Mouse (Mus musculus) forebrain, embryonic 11.5 days (tissue): Measurements from ENCODE around the gene Pde4d. TPM values are rescaled to one million over a fixed set of nuclear protein-coding genes. Genes with fewer than 3 reads are reported as not detected.

Experiments used
- ATAC-seq: fragments of 200-750 bp; cut with Nextera tagmentation; replicated peaks from 2 replicates; pipeline ENCODE4 v1.8.0; 2017; ENCODE audit warnings: moderate TSS enrichment; ENCODE audit not compliant: low FRiP score
- DNase-seq: peaks from one replicate; pipeline ENCODE4 v3.0.0-alpha.2; 2017; ENCODE audit warnings: low spot score
- H3K27ac ChIP-seq: fragments of 300-500 bp; sonication (generic); 2 replicates; pipeline ENCODE4 v1.5.1; 2014; ENCODE audit warnings: low read depth, low read length
- H3K27me3 ChIP-seq: fragments of 300-500 bp; sonication (generic); 2 replicates; pipeline ENCODE4 v1.6.1; 2014; ENCODE audit warnings: mild to moderate bottlenecking, low read length, mixed read lengths; ENCODE audit not compliant: control insufficient read depth, insufficient read depth
- H3K36me3 ChIP-seq: fragments of 300-500 bp; sonication (generic); 2 replicates; pipeline ENCODE4 v1.6.1; 2014; ENCODE audit warnings: mild to moderate bottlenecking, low read length, moderate library complexity, mixed read lengths; ENCODE audit not compliant: control insufficient read depth, insufficient read depth
- H3K4me1 ChIP-seq: fragments of 300-500 bp; sonication (generic); replicated peaks from 2 replicates; pipeline ENCODE4 v1.6.1; 2014; ENCODE audit warnings: low read length, mixed read lengths; ENCODE audit not compliant: control insufficient read depth, insufficient read depth
- H3K4me2 ChIP-seq: fragments of 300-500 bp; sonication (generic); 2 replicates; pipeline ENCODE4 v1.6.1; 2014; ENCODE audit warnings: low read depth, mild to moderate bottlenecking, low read length, moderate library complexity, mixed read lengths; ENCODE audit not compliant: severe bottlenecking
- H3K4me3 ChIP-seq: fragments of 300-500 bp; sonication (generic); 2 replicates; pipeline ENCODE4 v1.5.1; 2014; ENCODE audit warnings: low read depth, low read length
- H3K9ac ChIP-seq: fragments of 300-500 bp; sonication (generic); 2 replicates; pipeline ENCODE4 v1.6.1; 2014; ENCODE audit warnings: low read length
- H3K9me3 ChIP-seq: fragments of 300-500 bp; sonication (generic); 2 replicates; pipeline ENCODE4 v1.6.1; 2016; ENCODE audit warnings: low read length, mixed read lengths; ENCODE audit not compliant: control insufficient read depth
- WGBS: fragments of 180-500 bp; shearing (Covaris S2); extraction: QIAGEN DNeasy Blood & Tissue Kit; methylation state at CpG from one replicate; pipeline ENCODE4 v1.1.7; 2014; 5-methylcytosine and 5-hydroxymethylcytosine counted together
- polyA plus RNA-seq: library from polyadenylated mRNA; unstranded; fragments of >200 nt; fragmentation: Nextera tagmentation; extraction: Ambion mirVana; gene quantifications from 2 replicates; pipeline ENCODE4 v1.2.1, GENCODE M21; 2014

Pde4d gene
- polyA plus RNA-seq, 1 experiment from 2014 or later = 11.9 TPM

- Histone ChIP-seq H3K4me3 (no peak overlapping the region), H3K4me2 (no peak overlapping the region), H3K4me1 (no peaks in the 10 kb centered on the region), H3K9ac (no peak overlapping the region), H3K36me3 (no peaks in the 10 kb centered on the region), H3K9me3 (no peaks in the 10 kb centered on the region), H3K27ac (no peak overlapping the region), H3K27me3 (no peaks in the 10 kb centered on the region)
- ATAC-seq (no peak), DNase-seq (no peak)
- 85% methylated on average over 3 of the region's 3 CpGs for WGBS
Observed at GRCm38 (mm10) chr13:108626166-108626565, 176.4 kb downstream of the Pde4d start.

- DNase-seq (no peak), ATAC-seq (no peak)
- H3K27ac ChIP-seq = no peak overlapping the region
Observed at GRCm38 (mm10) chr13:108628501-108628900, 178.8 kb downstream of the Pde4d start.

GRCm38 (mm10) chr13:108630576-108630975 lies 180.8 kb downstream of the Pde4d start:
- DNase-seq = no peak
- no peaks in the 10 kb centered on the region for H3K9me3 ChIP-seq
- no peak for ATAC-seq
- H3K9ac ChIP-seq = no peak overlapping the region
- H3K27ac ChIP-seq = no peak overlapping the region
- H3K4me2 ChIP-seq = no peak overlapping the region
- H3K27me3 ChIP-seq = no peaks in the 10 kb centered on the region
- no peaks in the 10 kb centered on the region for H3K36me3 ChIP-seq
- H3K4me3 ChIP-seq = no peak overlapping the region
- 81% methylated on average over 2 of the region's 2 CpGs for WGBS
- no peaks in the 10 kb centered on the region for H3K4me1 ChIP-seq

More at GRCm38 (mm10) chr13:108628501-108628900, 178.8 kb downstream of the Pde4d start:
- Histone ChIP-seq H3K9me3 (no peaks in the 10 kb centered on the region), H3K4me2 (no peak overlapping the region), H3K27me3 (no peaks in the 10 kb centered on the region), H3K4me1 (no peaks in the 10 kb centered on the region), H3K36me3 (no peaks in the 10 kb centered on the region), H3K9ac (no peak overlapping the region), H3K4me3 (no peak overlapping the region)
- 96% methylated on average over 2 of the region's 2 CpGs for WGBS

DNA sequence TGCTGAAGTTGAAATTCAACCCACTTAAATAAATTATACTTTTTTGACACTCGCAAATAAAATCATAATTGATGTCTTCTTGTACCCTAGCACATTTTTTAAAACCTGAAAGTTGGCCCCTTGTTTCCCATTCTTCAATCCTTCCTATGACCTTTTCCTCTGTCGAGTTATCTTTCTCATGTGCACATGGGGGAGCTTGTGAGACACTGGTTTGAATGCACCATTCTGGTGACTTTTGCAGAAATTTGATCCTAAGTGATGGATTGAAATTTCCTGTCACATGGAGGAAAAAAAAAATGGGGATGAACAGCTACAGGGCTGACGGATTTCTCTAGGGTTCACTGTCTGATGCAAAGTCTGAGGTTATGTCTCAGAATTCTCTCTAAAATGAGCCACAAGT lies 181.5 kb downstream of the Pde4d start:
- H3K36me3 ChIP-seq = no peaks in the 10 kb centered on the region
- 80% methylated on average over 3 of the region's 3 CpGs for WGBS
- no peak overlapping the region for H3K9ac ChIP-seq
- H3K4me2 ChIP-seq = no peak overlapping the region
- DNase-seq (no peak), ATAC-seq (no peak)
- no peak overlapping the region for H3K27ac ChIP-seq
- no peaks in the 10 kb centered on the region for H3K27me3 ChIP-seq
- no peaks in the 10 kb centered on the region for H3K9me3 ChIP-seq
- no peak overlapping the region for H3K4me3 ChIP-seq
- H3K4me1 ChIP-seq = no peaks in the 10 kb centered on the region

GRCm38 (mm10) chr13:108636526-108636925 lies 186.8 kb downstream of the Pde4d start:
- Histone ChIP-seq H3K36me3 (no peaks in the 10 kb centered on the region), H3K9ac (no peak overlapping the region), H3K9me3 (no peaks in the 10 kb centered on the region), H3K4me3 (no peak overlapping the region), H3K4me1 (no peaks in the 10 kb centered on the region), H3K27ac (no peak overlapping the region), H3K4me2 (no peak overlapping the region), H3K27me3 (no peaks in the 10 kb centered on the region)
- 75% methylated on average over 1 of the region's 1 CpGs for WGBS
- ATAC-seq (no peak), DNase-seq (no peak)

- WGBS = 86% methylated on average over 5 of the region's 5 CpGs
Observed at GRCm38 (mm10) chr13:108642259-108642658, 192.5 kb downstream of the Pde4d start.

GRCm38 (mm10) chr13:108646801-108647200 lies 197.1 kb downstream of the Pde4d start:
- no peaks in the 10 kb centered on the region for H3K36me3 ChIP-seq
- DNase-seq (no peak), ATAC-seq (no peak)
- H3K27ac ChIP-seq = no peak overlapping the region
- no peak overlapping the region for H3K9ac ChIP-seq
- 86% methylated on average over 6 of the region's 6 CpGs for WGBS
- H3K4me2 ChIP-seq = no peak overlapping the region
- H3K4me1 ChIP-seq = no peaks in the 10 kb centered on the region
- H3K9me3 ChIP-seq = no peaks in the 10 kb centered on the region
- H3K27me3 ChIP-seq = no peaks in the 10 kb centered on the region
- H3K4me3 ChIP-seq = no peak overlapping the region

More at GRCm38 (mm10) chr13:108642259-108642658, 192.5 kb downstream of the Pde4d start:
- no peaks in the 10 kb centered on the region for H3K27me3 ChIP-seq
- no peak for DNase-seq
- H3K4me2 ChIP-seq = no peak overlapping the region
- H3K9me3 ChIP-seq = no peaks in the 10 kb centered on the region
- H3K36me3 ChIP-seq = no peaks in the 10 kb centered on the region
- no peaks in the 10 kb centered on the region for H3K4me1 ChIP-seq
- no peak overlapping the region for H3K27ac ChIP-seq
- ATAC-seq = no peak
- H3K9ac ChIP-seq = no peak overlapping the region
- H3K4me3 ChIP-seq = no peak overlapping the region

- H3K4me1 ChIP-seq = no peaks in the 10 kb centered on the region
- H3K9ac ChIP-seq = no peak overlapping the region
- H3K36me3 ChIP-seq = no peaks in the 10 kb centered on the region
- H3K27me3 ChIP-seq = no peaks in the 10 kb centered on the region
- DNase-seq = no peak
- H3K4me2 ChIP-seq = no peak overlapping the region
- no peak overlapping the region for H3K4me3 ChIP-seq
- no peak for ATAC-seq
- H3K9me3 ChIP-seq = no peaks in the 10 kb centered on the region
- H3K27ac ChIP-seq = no peak overlapping the region
- 84% methylated on average over 11 of the region's 11 CpGs for WGBS
Observed at GRCm38 (mm10) chr13:108647239-108647638, 197.5 kb downstream of the Pde4d start.

DNA sequence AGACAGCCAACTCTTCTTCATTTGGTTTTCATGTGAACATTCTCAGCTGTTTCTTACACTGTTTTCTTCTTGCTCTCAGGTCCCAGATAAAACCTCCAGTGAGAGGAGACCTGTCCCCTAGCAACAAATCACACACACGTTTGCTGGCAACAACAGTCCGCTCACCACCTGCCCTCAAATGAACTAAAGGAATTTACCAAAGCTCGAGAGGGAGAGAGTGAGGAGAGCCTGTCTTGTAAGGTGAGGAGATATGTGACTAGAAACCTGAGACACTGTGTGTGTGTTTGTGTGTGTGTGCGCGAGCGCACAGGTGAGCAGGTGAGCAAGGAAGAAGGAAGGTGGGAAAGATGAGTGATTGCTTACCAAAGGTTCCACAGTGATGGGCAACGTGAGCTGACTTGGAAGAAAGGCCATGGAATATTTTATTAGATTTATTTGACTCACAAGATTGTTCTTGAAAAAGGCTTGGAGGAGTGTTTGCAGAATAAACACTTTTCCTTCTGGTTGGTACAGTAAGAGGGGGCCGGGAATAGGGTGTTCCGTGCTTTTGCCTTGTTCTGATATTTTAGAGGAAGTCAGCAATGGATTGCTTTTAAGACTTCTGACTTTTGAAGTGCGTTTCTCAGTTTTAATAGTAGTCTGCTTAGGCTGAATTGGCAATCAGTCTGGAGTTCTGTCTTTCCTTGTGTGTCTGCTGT lies 204.4 kb downstream of the Pde4d start:
- no peaks in the 10 kb centered on the region for H3K36me3 ChIP-seq
- no peak overlapping the region for H3K27ac ChIP-seq
- H3K4me1 ChIP-seq = no peaks in the 10 kb centered on the region
- ATAC-seq (no peak), DNase-seq (no peak)
- H3K9ac ChIP-seq = no peak overlapping the region
- 88% methylated on average over 10 of the region's 10 CpGs for WGBS
- H3K4me3 ChIP-seq = no peak overlapping the region
- no peaks in the 10 kb centered on the region for H3K27me3 ChIP-seq
- no peaks in the 10 kb centered on the region for H3K9me3 ChIP-seq
- H3K4me2 ChIP-seq = no peak overlapping the region
